Mouse (Mus musculus): ENCODE measurements around the gene Aamp.

- TF ChIP-seq E2F4 (IDR thresholded peaks at IDR 0.05; ENCODE audit: insufficient replicate concordance, low read depth, low read length), result no peak
- TF ChIP-seq RCOR1 (conservative IDR thresholded peaks at IDR 0.05; ENCODE audit: low read depth, low read length), result no peak
- TF ChIP-seq TCF12 (IDR thresholded peaks at IDR 0.05; ENCODE audit: low read depth, low read length), result no peak
- TF ChIP-seq POLR2A (IDR thresholded peaks at IDR 0.05; ENCODE audit: low read depth, low read length), result no peak
- no peak for TF ChIP-seq CTCF (conservative IDR thresholded peaks at IDR 0.05 in 1 of 2, IDR thresholded peaks at IDR 0.05 in 1 of 2; ENCODE audit: low read depth in 2 of 2, low read length in 2 of 2)
Measured at GRCm38 (mm10) chr1:74282896-74283625, 1.5 kb downstream of the Aamp start.

Data from CH12.LX (cell line).